In the genomic region with DNA sequence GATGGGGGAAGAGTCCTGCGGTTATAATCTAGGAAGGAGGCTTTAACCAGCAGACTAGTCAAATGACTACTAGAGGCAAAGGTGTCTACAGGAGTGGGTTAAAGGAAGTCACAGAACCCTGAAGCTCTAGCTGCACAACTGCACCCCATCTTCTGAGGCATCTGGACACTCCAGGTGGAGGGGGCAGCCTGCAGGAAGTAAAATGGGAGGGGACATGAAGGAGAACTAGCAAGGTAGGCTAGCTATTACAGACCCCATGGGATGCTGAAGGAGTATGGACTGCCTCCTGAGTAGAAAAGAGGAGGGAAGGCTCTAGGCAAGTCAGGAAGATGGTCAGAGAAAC, we compare ENCODE assay signal across 11 mouse cellular contexts. TPM values are rescaled to one million over a fixed set of nuclear protein-coding genes. Genes with fewer than 3 reads are reported as not detected.
DNase-seq lines count a peak whose midpoint lies in the region; ATAC-seq and TF ChIP-seq lines count a peak whose summit lies in the region.
"Had no signal": no experiment of that assay in that cellular context is flagged by ENCODE, and none has a peak within 500 bp of the region (broad histone marks: within the 10 kb centered on the region; RNA-seq: fewer than 3 reads in every experiment).

No protein-coding gene starts in this region.

- no peak for ATAC-seq in forebrain, embryonic 13.5 days
- ATAC-seq in forebrain, embryonic 12.5 days (ENCODE audit: low FRiP score) = no peak
- no peak for ATAC-seq in hindbrain, embryonic 16.5 days
- ATAC-seq: liver, embryonic 12.5 days had no signal

- H3K27me3 ChIP-seq in forebrain, embryonic 13.5 days = no peaks in the 10 kb centered on the region
- no peaks in the 10 kb centered on the region for H3K27me3 ChIP-seq in forebrain, embryonic 12.5 days
- no peaks in the 10 kb centered on the region for H3K27me3 ChIP-seq in hindbrain, embryonic 16.5 days (replicated peaks; ENCODE audit: control insufficient read depth, insufficient read depth, low read length)
- H3K27me3 ChIP-seq: liver, embryonic 12.5 days had no signal

- H3K9me3 ChIP-seq in forebrain, embryonic 13.5 days (replicated peaks) = no peaks in the 10 kb centered on the region
- H3K9me3 ChIP-seq in forebrain, embryonic 12.5 days = no peaks in the 10 kb centered on the region
- H3K9me3 ChIP-seq in hindbrain, embryonic 16.5 days (ENCODE audit: control insufficient read depth, low read length) = no peaks in the 10 kb centered on the region
- H3K9me3 ChIP-seq: G1E; liver, embryonic 12.5 days; megakaryocyte, embryonic 14.5 days had no signal

- TF ChIP-seq CTCF in left cerebral cortex, adult 2 months (IDR thresholded peaks at IDR 0.05) = no peak
- no peak for TF ChIP-seq CTCF in olfactory bulb, adult 2 months (IDR thresholded peaks at IDR 0.05; ENCODE audit: insufficient read depth, low read depth, low read length)

- intact Hi-C loops in left cerebral cortex, adult 2 months (cut with DNase I) = loop anchor here (5.0 kb wide), 3 partner anchors 49 to 99 kb away; partner anchors contain the start of gene Angptl2

- H3K4me2 ChIP-seq in forebrain, embryonic 13.5 days = no peak overlapping the region
- no peak overlapping the region for H3K4me2 ChIP-seq in forebrain, embryonic 12.5 days
- H3K4me2 ChIP-seq in hindbrain, embryonic 16.5 days (ENCODE audit: low read length) = no peak overlapping the region
- H3K4me2 ChIP-seq: liver, embryonic 12.5 days had no signal

- WGBS in forebrain, embryonic 13.5 days = 97% methylated on average over 1 of the region's 1 CpGs
- WGBS in forebrain, embryonic 12.5 days = 82% methylated on average over 1 of the region's 1 CpGs
- 86% methylated on average over 1 of the region's 1 CpGs for WGBS in hindbrain, embryonic 16.5 days
- 67% methylated on average over 1 of the region's 1 CpGs for WGBS in olfactory bulb, adult 2 months

- DNase-seq in left cerebral cortex, adult 2 months (ENCODE audit: extremely low spot score in 1 of 2, low spot score in 2 of 2) = no peak
- no peak for DNase-seq in left cerebral cortex, adult 11 months (ENCODE audit: low spot score)
- no peak for DNase-seq in kidney, postnatal 10 days
- DNase-seq in urinary bladder, postnatal 10 days (ENCODE audit: low spot score) = no peak

- H3K9ac ChIP-seq in forebrain, embryonic 13.5 days = 0 out of 2 replicates have a peak overlapping the region, but pooled peaks have one; percentile 14
- H3K9ac ChIP-seq in forebrain, embryonic 12.5 days = no peak overlapping the region
- H3K9ac ChIP-seq in hindbrain, embryonic 16.5 days (ENCODE audit: low read depth, low read length) = no peak overlapping the region
- H3K9ac ChIP-seq: liver, embryonic 12.5 days had no signal

- no peak overlapping the region for H3K4me3 ChIP-seq in forebrain, embryonic 13.5 days
- no peak overlapping the region for H3K4me3 ChIP-seq in forebrain, embryonic 12.5 days (replicated peaks)
- H3K4me3 ChIP-seq in left cerebral cortex, adult 2 months = no peak overlapping the region
- H3K4me3 ChIP-seq in hindbrain, embryonic 16.5 days (ENCODE audit: low read length) = no peak overlapping the region
- H3K4me3 ChIP-seq in olfactory bulb, adult 2 months (ENCODE audit: insufficient read depth, low read depth, low read length) = no peak overlapping the region
- H3K4me3 ChIP-seq: liver, embryonic 12.5 days; megakaryocyte, embryonic 14.5 days had no signal

- peak overlapping the region; percentile 48; the same call in 1 of the 2 replicates for H3K27ac ChIP-seq in forebrain, embryonic 13.5 days
- no peak overlapping the region for H3K27ac ChIP-seq in forebrain, embryonic 12.5 days
- peak overlapping the region; percentile 64 for H3K27ac ChIP-seq in left cerebral cortex, adult 2 months
- peak overlapping the region; percentile 0; the same call in 1 of the 2 replicates for H3K27ac ChIP-seq in hindbrain, embryonic 16.5 days (ENCODE audit: low read depth, low read length)
- peak overlapping the region; percentile 73 for H3K27ac ChIP-seq in olfactory bulb, adult 2 months (ENCODE audit: insufficient read depth, low read depth, low read length)
- H3K27ac ChIP-seq: liver, embryonic 12.5 days had no signal

- TF ChIP-seq POLR2A in olfactory bulb, adult 2 months (IDR thresholded peaks at IDR 0.05; ENCODE audit: insufficient read depth, low read depth, low read length) = no peak

- H3K4me1 ChIP-seq in forebrain, embryonic 13.5 days = peaks cover 24% of the 10 kb centered on the region
- peaks cover 19% of the 10 kb centered on the region for H3K4me1 ChIP-seq in forebrain, embryonic 12.5 days
- H3K4me1 ChIP-seq in hindbrain, embryonic 16.5 days (ENCODE audit: control insufficient read depth, insufficient read depth, low read depth, low read length) = peaks cover 23% of the 10 kb centered on the region
- peaks cover 45% of the 10 kb centered on the region for H3K4me1 ChIP-seq in olfactory bulb, adult 2 months (ENCODE audit: control insufficient read depth, insufficient read depth, low read length)

- H3K36me3 ChIP-seq in forebrain, embryonic 13.5 days (ENCODE audit: poor library complexity, severe bottlenecking) = peaks cover 9% of the 10 kb centered on the region; the same call in 1 of the 2 replicates
- H3K36me3 ChIP-seq in forebrain, embryonic 12.5 days (replicated peaks) = no peaks in the 10 kb centered on the region; the same call in 1 of the 2 replicates
- no peaks in the 10 kb centered on the region; the same call in 1 of the 2 replicates for H3K36me3 ChIP-seq in hindbrain, embryonic 16.5 days (ENCODE audit: control insufficient read depth, insufficient read depth, low read length)
- H3K36me3 ChIP-seq: liver, embryonic 12.5 days had no signal

RNA-seq across cellular contexts. Expression of gene Ralgps1, which starts 55.3 kb away (rescaled TPM):
- 27.2 and 31.1 TPM in 2 replicates for polyA plus RNA-seq in forebrain, embryonic 13.5 days (2015; fragmentation: Nextera tagmentation; extraction: Ambion mirVana)
- polyA plus RNA-seq in forebrain, embryonic 12.5 days (2016; fragmentation: Nextera tagmentation; extraction: Ambion mirVana) = 23.8 and 28.7 TPM in 2 replicates
- total RNA-seq in left cerebral cortex, adult 2 months (2021) = 10 to 100 TPM; 62.8 to 70.2 TPM
- 32.0 and 44.4 TPM in 2 replicates for polyA plus RNA-seq in hindbrain, embryonic 16.5 days (2015; fragmentation: Nextera tagmentation; extraction: Ambion mirVana)
- not detected in 2 replicates for polyA plus RNA-seq in olfactory bulb, adult 2 months (2012; ENCODE audit: insufficient read depth, insufficient read length, low replicate concordance, missing spikeins)
